ENCODE assay signal across 12 mouse cellular contexts in genomic region chr7:87973216-87973615, GRCm38 (mm10).
"Had no signal": no experiment of that assay in that cellular context is flagged by ENCODE, and none has a peak within 500 bp of the region (broad histone marks: within the 10 kb centered on the region; RNA-seq: fewer than 3 reads in every experiment).

No protein-coding gene starts in this region.

- H3K9ac ChIP-seq: limb, embryonic 13.5 days; liver, embryonic 14.5 days; midbrain, embryonic 13.5 days; neural tube, embryonic 15.5 days had no signal

- H3K4me3 ChIP-seq: limb, embryonic 13.5 days; midbrain, embryonic 13.5 days; myocyte; neural tube, embryonic 15.5 days had no signal

- H3K4me2 ChIP-seq: limb, embryonic 13.5 days; midbrain, embryonic 13.5 days; neural tube, embryonic 15.5 days had no signal

- H3K27ac ChIP-seq: kidney, postnatal 0 days; limb, embryonic 13.5 days; liver, embryonic 14.5 days; midbrain, embryonic 13.5 days; neural tube, embryonic 15.5 days had no signal

- H3K9me3 ChIP-seq: limb, embryonic 13.5 days; midbrain, embryonic 13.5 days; neural tube, embryonic 15.5 days had no signal

- H3K4me1 ChIP-seq: limb, embryonic 13.5 days; midbrain, embryonic 13.5 days; neural tube, embryonic 15.5 days had no signal

- ATAC-seq: inflammation-experienced regulatory T-cells, adult 6 months; intestine, postnatal 0 days; midbrain, embryonic 13.5 days had no signal

- H3K27me3 ChIP-seq: limb, embryonic 13.5 days; midbrain, embryonic 13.5 days; neural tube, embryonic 15.5 days had no signal

- H3K36me3 ChIP-seq: limb, embryonic 13.5 days; midbrain, embryonic 13.5 days; neural tube, embryonic 15.5 days had no signal

- DNase-seq: kidney, adult 9 months; kidney, postnatal 36 days; lung, adult 18-20 months; thymus, postnatal 4 days had no signal
